Mouse (Mus musculus) ES-E14 (cell line): Measurements from ENCODE around the gene Stk40. TPM values are rescaled to one million over a fixed set of nuclear protein-coding genes. Genes with fewer than 3 reads are reported as not detected.
A peak's percentile ranks its signal among the peaks of the same experiment; 100 is the strongest.

Source experiments
- DNase-seq: peaks from one replicate; pipeline ENCODE4 v3.0.0-alpha.2; 2013; ENCODE audit warnings: low read depth, low spot score
- H3K27ac ChIP-seq: 2 replicates; pipeline ENCODE4 v1.5.1; 2012; ENCODE audit warnings: low read depth, mild to moderate bottlenecking, low read length, moderate library complexity, mixed read lengths; ENCODE audit not compliant: poor library complexity, insufficient read depth, severe bottlenecking
- H3K36me3 ChIP-seq: 2 replicates; pipeline ENCODE4 v1.6.1; 2012; ENCODE audit warnings: mild to moderate bottlenecking, low read length, moderate library complexity, mixed read lengths; ENCODE audit not compliant: control insufficient read depth, poor library complexity, insufficient read depth, severe bottlenecking
- H3K4me1 ChIP-seq, 2 experiments: fragments of 150-350 bp in 1 of 2; sonication (generic) in 1 of 2; 2 replicates each; pipeline ENCODE4 v1.6.1; 2012; ENCODE audit warnings: low read length in 2 of 2, mild to moderate bottlenecking in 1 of 2, mixed read lengths in 1 of 2; ENCODE audit not compliant: control insufficient read depth in 2 of 2, insufficient read depth in 2 of 2, poor library complexity in 1 of 2
- H3K4me3 ChIP-seq, 2 experiments: fragments of 150-350 bp in 1 of 2; sonication (generic) in 1 of 2; 2 replicates each; pipeline ENCODE4 v1.5.1; 2012; ENCODE audit warnings: low read length in 2 of 2, low read depth in 1 of 2, mild to moderate bottlenecking in 1 of 2, mixed read lengths in 1 of 2; ENCODE audit not compliant: insufficient read depth in 1 of 2, poor library complexity in 1 of 2, severe bottlenecking in 1 of 2
- H3K9ac ChIP-seq: 2 replicates; pipeline ENCODE4 v1.6.1; 2012; ENCODE audit warnings: low read depth, mild to moderate bottlenecking, low read length, mixed read lengths; ENCODE audit not compliant: poor library complexity, insufficient read depth, severe bottlenecking
- H3K9me3 ChIP-seq: fragments of 150-350 bp; sonication (generic); 2 replicates; pipeline ENCODE4 v1.6.1; 2012; ENCODE audit warnings: low read depth, mild to moderate bottlenecking, low read length; ENCODE audit not compliant: control insufficient read depth, insufficient read depth
- CHD2 ChIP-seq: IDR thresholded peaks from 2 replicates; pipeline ENCODE4 v1.6.1; 2014; ENCODE audit warnings: mild to moderate bottlenecking, low read depth, low read length, inconsistent platforms
- HCFC1 ChIP-seq: IDR thresholded peaks from 2 replicates; pipeline ENCODE4 v1.6.1; 2012; ENCODE audit warnings: low read length, inconsistent platforms, borderline replicate concordance; ENCODE audit not compliant: insufficient read depth
- MAFK ChIP-seq: IDR thresholded peaks from 2 replicates; pipeline ENCODE4 v1.6.1; 2014; ENCODE audit warnings: mild to moderate bottlenecking, low read depth, low read length, inconsistent platforms; ENCODE audit not compliant: insufficient read depth
- ZC3H11A ChIP-seq: IDR thresholded peaks from 2 replicates; pipeline ENCODE4 v1.6.1; 2012; ENCODE audit warnings: low read depth, mild to moderate bottlenecking, inconsistent platforms, low read length, borderline replicate concordance
- ZNF384 ChIP-seq: IDR thresholded peaks from 2 replicates; pipeline ENCODE4 v1.6.1; 2012; ENCODE audit warnings: low read depth, low read length, inconsistent platforms
- in situ Hi-C, 2 experiments: fragments of 600-800 bp; cut with MboI; formaldehyde crosslinking; loops; one replicate each; pipeline ENCODE4 v1.15.1; 2025; ENCODE audit warnings: low sequenced_read_pairs in 2 of 2, inconsistent platforms in 1 of 2; ENCODE audit not compliant: unreplicated experiment in 2 of 2
- total RNA-seq: library from RNA; depleted of rRNA; stranded (reverse); fragments of 300-350 nt; gene quantifications from 2 replicates; pipeline ENCODE4 v1.2.3, GENCODE M21; 2012

The Stk40 gene
- total RNA-seq, 1 experiment: 20.2 TPM

DNA sequence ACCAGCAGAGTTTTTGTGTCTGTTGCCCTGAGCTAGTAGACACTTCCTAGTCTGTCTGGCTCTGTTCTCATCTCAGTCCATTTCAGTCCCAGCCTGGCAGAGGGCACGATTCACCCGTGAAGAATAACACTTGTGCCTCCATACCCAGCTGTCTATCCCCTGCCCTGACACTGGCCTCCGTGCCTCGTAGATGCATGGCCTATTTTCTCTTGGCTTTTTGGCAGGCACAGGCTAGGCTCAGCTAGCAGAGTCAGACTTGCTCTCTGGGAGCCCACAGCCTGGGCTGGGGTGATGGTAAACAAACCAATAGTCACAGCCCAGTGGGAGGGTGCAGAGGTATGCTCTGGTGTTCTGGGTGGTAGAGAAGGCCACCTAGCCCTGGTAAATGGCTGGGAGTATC is 9.5 kb downstream of the Stk40 start:
- Histone ChIP-seq H3K36me3 (no peaks in the 10 kb centered on the region; the same call in 1 of the 2 replicates), H3K9me3 (no peaks in the 10 kb centered on the region), H3K9ac (no peak overlapping the region), H3K4me3 (no peak overlapping the region), H3K4me1 (peaks cover 7 to 19% of the 10 kb centered on the region in 2 experiments), H3K27ac (no peak overlapping the region)
- TF ChIP-seq ZC3H11A (no peak), CHD2 (no peak), HCFC1 (no peak), ZNF384 (no peak), MAFK (no peak)
- in situ Hi-C loops: no loop called here
- no peak for DNase-seq

DNA sequence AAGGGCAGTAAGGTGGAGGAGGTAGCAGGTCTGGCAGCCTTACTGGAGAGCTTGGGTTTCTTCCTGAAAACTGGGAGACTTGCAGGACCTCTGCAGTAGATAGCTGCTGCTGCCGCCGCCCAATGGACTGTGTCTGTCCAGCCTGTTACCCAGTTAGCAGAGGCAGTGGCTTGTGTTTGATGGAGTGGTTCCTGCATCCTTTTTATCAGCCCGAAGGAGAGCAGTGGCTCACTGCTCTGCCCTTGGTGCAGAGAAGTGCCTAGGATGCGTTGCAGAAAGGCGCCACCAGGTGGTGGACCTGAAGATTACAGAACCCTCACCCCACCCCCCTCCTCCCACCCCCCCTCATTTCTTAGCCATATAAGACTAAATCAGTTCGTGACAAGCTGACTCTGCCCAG is 10.2 kb downstream of the Stk40 start:
- Histone ChIP-seq H3K9ac (no peak overlapping the region), H3K4me1 (peaks cover 4 to 14% of the 10 kb centered on the region in 2 experiments), H3K27ac (no peak overlapping the region; the same call in 1 of the 2 replicates), H3K4me3 (no peak overlapping the region), H3K36me3 (no peaks in the 10 kb centered on the region; the same call in 1 of the 2 replicates), H3K9me3 (no peaks in the 10 kb centered on the region)
- TF ChIP-seq ZC3H11A (no peak), CHD2 (no peak), MAFK (no peak), ZNF384 (no peak), HCFC1 (no peak)
- peak; percentile 37 for DNase-seq
- in situ Hi-C loops: no loop called here

DNA sequence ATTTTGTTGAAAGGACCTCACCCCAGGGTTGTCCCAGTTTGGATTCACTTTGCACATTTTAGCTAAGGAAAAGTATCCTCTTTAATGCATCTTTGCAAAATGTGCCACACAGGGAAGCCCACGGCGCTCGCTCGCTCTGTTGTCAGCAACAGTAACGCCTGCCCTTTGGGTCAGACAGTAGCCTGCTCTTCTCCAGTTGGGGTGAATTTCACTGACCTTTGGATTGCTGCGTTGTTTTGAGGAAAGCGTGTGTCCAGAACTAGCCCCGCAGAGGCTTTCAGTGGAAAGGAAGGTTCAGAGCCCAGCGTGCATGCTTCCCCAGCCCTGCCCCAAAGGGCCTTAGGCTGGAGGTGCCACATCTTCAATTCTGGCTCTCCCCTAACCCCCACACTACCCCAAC is 11.7 kb downstream of the Stk40 start:
- H3K4me3 ChIP-seq: no peak overlapping the region
- H3K27ac ChIP-seq: no peak overlapping the region
- H3K4me1 ChIP-seq: peaks cover 3 to 6% of the 10 kb centered on the region in 2 experiments; a peak in 2 of 4 replicates
- H3K36me3 ChIP-seq: no peaks in the 10 kb centered on the region; the same call in 1 of the 2 replicates
- DNase-seq: no peak
- H3K9ac ChIP-seq: no peak overlapping the region
- in situ Hi-C loops: no loop called here
- no peaks in the 10 kb centered on the region for H3K9me3 ChIP-seq
- TF ChIP-seq ZC3H11A: no peak

DNA sequence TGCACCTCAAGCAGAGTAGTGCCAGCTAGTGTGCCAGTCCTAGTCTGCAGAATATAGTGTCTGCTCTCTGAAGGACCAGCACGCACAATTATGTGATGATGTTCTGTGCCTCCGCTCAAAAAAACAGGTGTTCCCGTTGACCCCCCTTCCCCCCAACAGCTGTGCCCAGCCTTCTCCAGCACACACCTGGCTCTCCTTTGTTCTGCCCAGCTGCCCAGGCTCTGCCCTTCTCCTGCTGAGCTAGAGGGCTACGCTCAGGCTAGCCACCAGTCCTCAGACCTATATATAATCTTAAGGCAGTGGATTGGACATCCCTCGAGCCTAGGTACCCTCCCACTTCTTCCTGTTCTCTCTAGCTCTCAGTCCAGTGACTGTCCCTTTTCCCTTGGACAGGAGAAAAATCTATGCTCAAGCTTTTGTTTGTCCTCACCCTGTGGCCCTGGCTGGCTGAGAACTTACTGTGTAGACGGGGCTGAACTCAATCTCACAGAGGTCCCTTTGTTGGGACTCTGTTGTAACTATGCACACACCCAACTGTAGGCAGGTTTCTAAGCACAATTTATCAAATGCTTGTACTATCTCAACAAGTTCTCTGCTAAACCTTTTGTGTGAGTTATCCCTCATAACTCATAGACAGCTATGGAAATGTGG is 12.2 kb downstream of the Stk40 start:
- H3K27ac ChIP-seq: no peak overlapping the region
- no peak for DNase-seq
- no peak overlapping the region for H3K4me3 ChIP-seq
- in situ Hi-C loops: no loop called here
- no peaks in the 10 kb centered on the region for H3K9me3 ChIP-seq
- no peak overlapping the region for H3K9ac ChIP-seq
- no peaks in the 10 kb centered on the region; the same call in 1 of the 2 replicates for H3K36me3 ChIP-seq
- H3K4me1 ChIP-seq: peaks cover under 1 to 3% of the 10 kb centered on the region in 2 experiments; a peak in 1 of 4 replicates
- TF ChIP-seq ZC3H11A: no peak
- TF ChIP-seq MAFK: no peak
- no peak for TF ChIP-seq ZNF384
- TF ChIP-seq HCFC1: no peak
- no peak for TF ChIP-seq CHD2

DNA sequence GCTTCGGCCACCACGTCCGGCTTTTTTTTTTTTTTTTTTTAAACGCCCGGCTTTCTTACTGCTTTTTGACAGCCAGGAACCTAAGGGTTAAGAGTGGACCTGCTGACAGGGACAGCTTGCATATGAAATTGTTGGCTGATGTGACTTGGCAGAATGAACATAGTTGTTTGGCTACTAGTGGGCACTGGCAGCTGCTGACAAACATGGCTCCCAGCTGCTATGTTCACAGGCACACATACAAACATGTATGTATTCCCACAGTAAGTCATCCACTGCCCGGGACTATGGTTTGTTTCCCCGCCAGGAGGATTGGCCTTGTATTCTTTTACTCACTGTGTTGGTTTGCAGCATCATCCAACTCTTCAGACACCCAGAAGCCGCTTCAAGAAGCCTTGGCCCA is 13.4 kb downstream of the Stk40 start:
- H3K36me3 ChIP-seq: no peaks in the 10 kb centered on the region; the same call in 1 of the 2 replicates
- TF ChIP-seq ZC3H11A (no peak), MAFK (no peak), CHD2 (no peak), HCFC1 (no peak), ZNF384 (no peak)
- peaks cover 0 to 3% of the 10 kb centered on the region in 2 experiments; a peak in 1 of 4 replicates for H3K4me1 ChIP-seq
- no peak overlapping the region for H3K9ac ChIP-seq
- DNase-seq: no peak
- in situ Hi-C loops: no loop called here
- H3K9me3 ChIP-seq: no peaks in the 10 kb centered on the region
- no peak overlapping the region for H3K4me3 ChIP-seq
- no peak overlapping the region for H3K27ac ChIP-seq
